Mouse (Mus musculus): ENCODE results near the gene Trpc6.
A peak's percentile ranks its signal among the peaks of the same experiment; 100 is the strongest.

Gene Trpc6

DNA sequence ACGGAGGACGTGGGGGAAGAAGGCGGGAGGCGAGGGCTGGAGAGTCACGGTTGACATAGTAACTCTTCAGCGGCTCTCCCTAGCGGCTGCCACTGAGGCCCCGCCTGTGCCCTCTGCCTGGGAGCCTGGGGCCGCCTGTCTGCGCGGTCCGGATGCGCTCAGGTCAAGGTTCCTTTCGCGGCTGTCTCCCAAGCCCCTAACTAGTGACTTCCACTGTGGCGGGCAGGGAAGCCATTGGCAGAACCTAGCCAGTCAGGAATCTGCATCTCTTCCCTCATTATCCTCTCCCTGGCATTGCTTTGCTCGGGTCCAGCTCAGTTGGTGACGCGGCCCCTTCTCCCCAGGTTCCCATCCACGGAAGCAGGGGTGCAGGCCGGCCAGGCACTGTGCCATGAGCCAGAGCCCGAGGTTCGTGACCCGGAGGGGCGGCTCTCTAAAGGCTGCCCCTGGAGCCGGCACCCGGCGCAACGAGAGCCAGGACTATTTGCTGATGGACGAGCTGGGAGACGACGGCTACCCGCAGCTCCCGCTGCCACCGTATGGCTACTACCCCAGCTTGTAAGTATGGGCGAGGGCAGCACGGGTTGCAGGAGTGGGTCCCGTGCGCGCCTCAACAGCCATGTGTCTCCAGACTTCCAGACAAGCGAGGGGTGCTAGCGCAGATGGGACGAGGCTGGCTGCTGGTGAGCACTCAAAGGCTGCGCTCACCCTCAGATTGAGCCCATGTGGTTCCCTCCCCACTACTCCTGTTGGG is at the start of gene Trpc6:
Gene Trpc6 (plus strand): TSS at position 102 of the 754 bp plus-strand sequence.
- no peak for DNase-seq (ENCODE audit: low read depth)

DNA sequence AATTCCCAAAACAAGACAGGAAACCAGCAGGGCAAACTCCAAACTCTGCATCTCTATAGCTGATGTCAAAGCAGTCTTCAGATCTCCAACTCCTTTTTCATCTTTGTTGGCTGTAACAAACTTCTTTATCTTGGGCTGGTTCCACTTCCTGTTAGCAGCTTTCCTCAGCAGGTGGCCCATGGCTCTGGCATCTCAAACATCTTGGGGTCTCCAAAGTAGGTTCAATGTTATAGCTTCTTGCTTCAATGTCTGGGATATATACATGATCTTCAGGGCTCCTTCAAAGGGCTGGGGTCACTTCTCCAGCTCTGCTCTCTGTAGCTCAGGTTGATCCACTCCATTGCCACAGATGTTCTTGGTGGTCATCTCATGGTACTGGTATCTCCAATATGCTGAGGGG is 23.0 kb upstream of the Trpc6 start:
- no peak for DNase-seq (ENCODE audit: low read depth)

DNA sequence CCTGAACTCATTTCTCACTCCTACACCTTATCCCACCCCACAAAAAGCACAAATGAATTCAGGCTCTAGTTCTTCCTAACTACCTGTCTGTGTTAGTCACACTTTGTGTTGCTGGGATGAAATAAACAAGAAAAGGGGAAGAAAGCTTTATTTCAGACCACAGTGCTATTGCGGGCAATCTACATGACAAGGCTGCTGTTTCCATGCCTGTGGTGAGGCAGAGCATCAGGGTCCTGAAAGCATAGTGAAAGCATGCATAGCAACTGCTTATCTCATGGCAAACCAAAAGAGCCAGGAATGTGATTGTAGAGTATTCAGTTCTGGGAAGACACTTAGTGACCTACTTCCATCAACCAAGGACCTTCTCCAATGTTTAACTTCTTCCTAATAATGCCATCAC is 10.3 kb upstream of the Trpc6 start:
- DNase-seq (ENCODE audit: low read depth): no peak

- DNase-seq (ENCODE audit: low read depth): no peak
Observed at GRCm38 (mm10) chr9:8545236-8545635, 1.3 kb downstream of the Trpc6 start.

GRCm38 (mm10) chr9:8558574-8558973 is 14.6 kb downstream of the Trpc6 start:
- no peak for DNase-seq (ENCODE audit: low read depth)

DNA sequence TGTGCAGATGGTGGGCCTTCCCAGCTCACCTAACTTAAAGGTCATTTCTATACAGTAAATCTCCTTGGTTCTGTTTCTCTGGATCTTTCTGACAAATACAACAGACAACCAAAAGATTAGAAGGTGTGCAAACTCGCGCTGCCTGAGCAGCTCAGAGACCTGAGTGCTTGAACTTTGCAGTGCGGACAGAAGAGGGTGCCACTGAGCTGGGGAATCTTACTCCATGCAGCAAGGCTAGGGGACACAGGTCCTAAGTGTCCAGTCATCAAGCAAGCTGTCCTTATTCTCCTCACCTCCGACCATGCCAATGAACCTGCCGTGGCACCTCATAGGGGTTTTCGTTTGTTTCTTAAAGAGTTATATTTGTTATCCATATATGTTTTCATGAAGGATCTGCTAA is 48.7 kb downstream of the Trpc6 start:
- DNase-seq (ENCODE audit: low read depth): no peak

DNA sequence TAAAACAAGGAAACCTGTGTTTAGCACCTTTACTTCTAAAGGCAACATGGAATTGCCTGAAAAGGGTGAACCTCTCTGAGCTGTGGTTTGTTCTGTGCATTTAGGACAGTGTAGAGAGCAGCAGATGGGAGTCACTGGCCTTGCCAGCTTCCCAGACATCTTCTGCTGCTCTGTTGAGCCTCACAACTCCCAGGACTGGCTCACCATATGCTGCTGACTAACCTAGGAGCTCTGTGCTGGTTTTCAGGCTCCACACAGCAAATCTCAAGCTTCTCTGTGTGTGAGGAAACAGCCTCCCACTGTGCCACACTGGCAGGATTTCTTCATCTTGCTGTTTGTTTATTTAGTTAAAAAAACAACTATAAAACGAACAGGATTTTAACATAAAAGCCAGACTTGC is 53.1 kb downstream of the Trpc6 start:
- DNase-seq (ENCODE audit: low read depth): no peak

DNA sequence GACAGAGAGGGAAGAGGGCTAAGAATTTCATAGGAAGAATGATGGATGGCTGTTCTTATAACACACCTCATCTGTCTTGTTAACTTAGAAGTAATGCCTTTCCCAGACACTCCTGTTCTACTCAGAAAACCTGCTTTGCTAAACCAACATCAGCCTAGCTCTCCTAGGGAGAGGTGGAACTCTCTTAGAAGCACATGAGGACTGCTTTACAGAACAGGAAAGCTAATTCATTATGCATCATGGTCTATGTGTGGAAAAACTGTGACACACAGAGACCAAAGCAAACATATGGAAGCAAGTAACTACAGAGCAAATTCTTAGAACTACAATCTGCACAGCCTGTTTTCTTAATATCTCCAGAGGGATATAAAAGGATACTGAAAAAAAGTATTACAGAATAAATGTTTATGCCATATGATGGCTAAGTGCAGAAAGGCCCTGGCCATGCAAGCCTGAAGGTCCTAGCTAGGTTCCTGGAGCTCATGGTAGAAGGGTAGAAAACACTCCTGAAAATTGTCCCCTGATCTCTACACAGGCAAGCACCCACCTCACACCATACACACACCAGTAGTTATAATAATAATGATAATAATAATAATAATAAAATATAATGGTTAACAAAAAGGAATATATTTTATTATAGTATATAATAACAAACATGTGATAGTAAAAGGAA is 63.0 kb downstream of the Trpc6 start:
- no peak for DNase-seq (ENCODE audit: low read depth)

DNA sequence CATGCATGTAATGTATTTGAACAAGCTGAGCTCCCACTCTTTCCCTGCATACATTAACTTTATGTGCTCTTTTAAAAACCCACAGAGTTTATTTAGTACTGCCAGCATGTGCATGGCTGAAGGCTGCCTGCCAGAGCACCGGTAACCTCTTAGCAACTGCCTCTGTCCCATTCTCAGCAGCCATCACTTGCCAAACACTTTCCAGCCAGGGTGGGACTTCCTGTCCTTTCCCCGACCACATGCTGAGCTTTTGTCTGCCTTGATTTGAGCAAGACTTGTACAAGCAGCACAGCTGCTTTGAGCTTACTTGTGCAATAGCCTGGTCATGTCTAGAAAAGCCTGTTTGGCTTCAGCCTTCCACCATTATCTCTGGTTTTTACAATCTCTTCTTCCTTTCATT is 90.4 kb downstream of the Trpc6 start:
- no peak for DNase-seq (ENCODE audit: low read depth)

DNA sequence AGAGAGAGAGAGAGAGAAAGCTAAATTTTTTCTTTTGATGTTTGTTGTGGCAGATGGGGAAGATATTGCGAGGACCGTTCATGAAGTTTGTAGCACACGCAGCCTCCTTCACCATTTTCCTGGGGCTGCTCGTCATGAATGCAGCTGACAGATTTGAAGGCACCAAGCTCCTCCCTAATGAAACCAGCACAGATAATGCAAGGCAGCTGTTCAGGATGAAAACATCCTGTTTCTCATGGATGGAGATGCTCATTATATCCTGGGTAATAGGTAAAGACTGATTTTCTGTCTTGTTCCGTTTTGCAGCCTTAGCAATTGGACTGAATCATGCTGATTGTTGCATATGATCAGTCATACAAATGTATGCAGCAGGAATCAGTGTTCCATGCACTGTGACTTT is 99.5 kb downstream of the Trpc6 start:
- no peak for DNase-seq (ENCODE audit: low read depth)

DNA sequence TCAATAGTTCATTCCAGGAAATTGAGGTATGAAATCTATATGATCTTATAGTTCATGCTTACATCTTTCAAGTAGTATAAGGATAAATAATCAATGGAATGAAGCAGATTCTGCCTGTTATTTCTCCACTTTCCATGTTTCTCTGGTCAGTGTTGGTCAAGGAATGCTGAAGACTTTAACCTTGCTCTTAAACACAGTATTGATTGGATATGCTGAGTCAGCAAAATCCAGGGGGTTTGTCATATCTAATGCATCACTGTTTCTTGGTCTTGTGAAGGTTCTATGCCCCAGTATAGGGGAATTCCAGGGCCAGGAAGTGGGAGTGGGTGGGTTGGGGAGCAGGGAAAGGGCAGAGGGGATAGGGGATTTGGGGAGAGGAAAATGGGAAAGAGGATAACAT is 111.4 kb downstream of the Trpc6 start:
- DNase-seq (ENCODE audit: low read depth): no peak

DNA sequence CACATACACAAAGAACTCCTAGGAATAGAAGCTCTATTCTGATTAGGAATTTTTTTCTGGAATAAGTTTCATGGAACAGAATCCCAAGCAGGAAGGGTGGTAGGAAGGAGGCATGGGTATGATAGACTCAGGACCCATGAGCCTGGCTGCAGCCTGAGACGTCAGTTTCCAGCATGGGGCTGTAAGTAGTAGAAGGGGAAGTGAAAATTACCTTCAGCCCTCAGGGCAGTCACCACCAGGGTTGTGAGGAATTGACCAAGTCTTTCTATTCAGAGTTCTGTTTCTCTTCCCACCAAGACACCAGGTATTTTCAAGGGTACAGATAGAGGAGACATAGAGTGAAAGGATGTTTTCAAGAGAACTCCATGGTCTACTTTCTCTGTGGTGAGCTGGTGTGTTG is 129.0 kb downstream of the Trpc6 start:
- DNase-seq (ENCODE audit: low read depth): no peak

DNA sequence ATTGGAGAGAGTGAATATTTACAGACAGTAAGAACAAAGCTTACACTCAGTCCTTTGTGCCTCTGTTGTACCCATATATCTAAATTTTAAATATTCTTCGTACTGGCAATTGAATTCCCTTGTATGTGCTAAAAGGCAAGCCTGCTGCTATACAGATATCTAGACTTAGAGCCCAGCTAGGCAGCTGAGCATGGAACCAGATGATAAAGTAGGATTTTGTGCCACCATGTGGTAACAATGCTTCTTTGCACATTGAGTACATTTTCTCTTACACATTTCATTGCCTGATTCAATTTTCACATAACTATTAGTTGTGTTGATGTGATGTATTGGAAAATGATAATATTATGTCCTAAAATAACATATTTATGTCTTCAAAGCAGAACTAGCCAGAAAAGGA is 132.7 kb downstream of the Trpc6 start:
- no peak for DNase-seq (ENCODE audit: low read depth)

DNA sequence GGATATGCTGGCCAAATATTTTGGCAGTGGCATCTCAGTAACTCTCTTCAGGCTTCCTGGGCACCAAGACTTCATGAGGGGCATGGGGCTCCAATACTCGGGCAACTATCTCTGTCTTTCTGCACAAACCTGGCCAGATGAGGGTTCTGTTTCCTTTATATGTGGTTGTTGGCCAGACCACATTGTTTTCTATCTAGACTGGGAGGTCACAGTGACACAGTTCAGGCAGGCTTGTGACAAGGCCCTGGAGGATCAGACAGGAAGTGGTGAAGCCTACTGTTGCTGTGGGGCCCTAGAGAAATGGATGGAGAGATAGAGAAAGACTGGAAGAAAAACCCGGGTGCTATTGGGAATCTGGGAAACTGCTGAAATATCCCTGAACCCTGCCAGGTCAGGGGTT is 149.2 kb downstream of the Trpc6 start:
- no peak for DNase-seq (ENCODE audit: low read depth)

DNA sequence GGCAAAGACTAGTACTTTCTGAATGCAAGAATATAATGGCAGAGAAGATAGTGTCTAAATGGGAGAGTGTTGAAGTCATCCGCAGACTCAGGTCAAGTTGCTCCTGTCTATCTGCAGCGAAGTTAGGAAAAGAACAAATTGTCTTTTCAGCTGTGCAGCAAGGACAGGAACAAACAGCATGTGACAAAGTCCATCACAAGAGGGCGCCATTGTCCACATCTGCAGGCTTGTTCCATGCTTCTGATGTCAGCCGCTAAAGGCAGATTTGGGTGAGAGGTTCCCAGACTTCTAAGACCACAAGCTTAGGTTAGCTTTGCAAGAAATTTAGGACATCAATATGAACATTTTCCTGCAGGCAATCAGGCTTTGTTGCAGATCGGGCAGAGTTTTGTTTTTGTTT is 156.7 kb downstream of the Trpc6 start:
- DNase-seq (ENCODE audit: low read depth): peak; percentile 28

DNA sequence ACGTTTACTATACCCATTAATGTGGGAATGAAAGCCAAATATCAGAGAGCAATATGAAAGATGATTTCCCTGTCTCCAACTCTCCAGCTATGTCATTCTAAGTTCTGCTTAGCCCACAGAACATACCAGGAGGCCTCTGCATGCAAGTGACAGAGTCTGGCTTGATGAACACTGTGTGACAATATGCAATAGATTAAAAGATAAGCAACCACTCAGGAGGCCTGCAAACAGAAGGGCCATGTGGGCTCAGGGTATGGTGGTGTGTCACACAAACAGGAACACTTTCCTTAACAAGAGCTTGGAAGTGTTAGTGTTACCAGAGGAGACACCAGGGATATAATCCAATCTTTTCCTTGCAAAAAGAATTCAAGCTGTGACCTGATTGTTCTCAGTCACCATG is 159.6 kb downstream of the Trpc6 start:
- DNase-seq (ENCODE audit: low read depth): no peak

DNA sequence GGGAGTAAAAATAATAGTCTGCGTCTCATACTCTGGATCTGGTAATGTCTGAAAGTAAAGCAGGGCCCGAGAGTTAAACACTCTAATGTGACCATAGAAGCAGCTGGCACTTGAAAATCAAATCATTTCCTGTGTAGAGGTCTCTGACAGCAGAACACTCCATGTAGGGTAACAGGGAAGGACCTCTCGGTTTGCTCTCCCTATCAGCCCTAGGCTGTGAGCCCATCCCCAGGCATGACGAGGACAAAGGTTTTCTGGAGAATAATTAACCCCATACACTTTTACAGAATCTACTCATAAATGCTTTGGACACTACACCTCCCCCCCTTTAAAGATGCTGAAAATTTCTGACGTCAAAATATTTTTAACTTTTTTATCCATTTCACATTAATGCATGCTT is 160.0 kb downstream of the Trpc6 start:
- DNase-seq (ENCODE audit: low read depth): no peak

GRCm38 (mm10) chr9:8710052-8710739 is 166.3 kb downstream of the Trpc6 start:
- no peak for DNase-seq (ENCODE audit: low read depth)

DNA sequence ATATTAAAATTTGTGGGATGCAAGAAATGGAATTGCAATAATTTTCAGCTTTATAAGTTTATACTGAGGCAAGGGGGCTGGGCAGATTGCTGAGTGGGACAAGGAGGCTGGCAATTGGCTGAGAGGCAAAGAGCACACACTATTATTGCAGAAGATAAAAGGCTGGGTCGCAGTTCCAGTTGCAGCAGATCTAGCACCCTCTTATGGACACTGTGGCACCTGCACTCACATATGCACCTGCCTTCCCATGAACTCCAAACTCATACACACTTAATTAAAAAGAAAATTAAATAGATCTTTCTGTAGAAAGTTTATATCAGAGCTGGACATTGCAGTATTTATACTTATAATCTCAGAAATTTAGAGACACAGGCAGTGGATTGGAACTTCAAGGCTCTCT is 175.1 kb downstream of the Trpc6 start:
- DNase-seq (ENCODE audit: low read depth): no peak

- no peak for DNase-seq (ENCODE audit: low read depth)
Observed at GRCm38 (mm10) chr9:8729056-8729455, 185.1 kb downstream of the Trpc6 start.
